Mouse (Mus musculus) induced T-regulatory cell, adult 2 months (primary cell): ENCODE data around the gene Ppfibp1.

ENCODE experiments used
- DNase-seq: peaks from one replicate; pipeline ENCODE4 v3.0.0-alpha.2; 2012; ENCODE audit warnings: low read depth

The Ppfibp1 gene

DNA sequence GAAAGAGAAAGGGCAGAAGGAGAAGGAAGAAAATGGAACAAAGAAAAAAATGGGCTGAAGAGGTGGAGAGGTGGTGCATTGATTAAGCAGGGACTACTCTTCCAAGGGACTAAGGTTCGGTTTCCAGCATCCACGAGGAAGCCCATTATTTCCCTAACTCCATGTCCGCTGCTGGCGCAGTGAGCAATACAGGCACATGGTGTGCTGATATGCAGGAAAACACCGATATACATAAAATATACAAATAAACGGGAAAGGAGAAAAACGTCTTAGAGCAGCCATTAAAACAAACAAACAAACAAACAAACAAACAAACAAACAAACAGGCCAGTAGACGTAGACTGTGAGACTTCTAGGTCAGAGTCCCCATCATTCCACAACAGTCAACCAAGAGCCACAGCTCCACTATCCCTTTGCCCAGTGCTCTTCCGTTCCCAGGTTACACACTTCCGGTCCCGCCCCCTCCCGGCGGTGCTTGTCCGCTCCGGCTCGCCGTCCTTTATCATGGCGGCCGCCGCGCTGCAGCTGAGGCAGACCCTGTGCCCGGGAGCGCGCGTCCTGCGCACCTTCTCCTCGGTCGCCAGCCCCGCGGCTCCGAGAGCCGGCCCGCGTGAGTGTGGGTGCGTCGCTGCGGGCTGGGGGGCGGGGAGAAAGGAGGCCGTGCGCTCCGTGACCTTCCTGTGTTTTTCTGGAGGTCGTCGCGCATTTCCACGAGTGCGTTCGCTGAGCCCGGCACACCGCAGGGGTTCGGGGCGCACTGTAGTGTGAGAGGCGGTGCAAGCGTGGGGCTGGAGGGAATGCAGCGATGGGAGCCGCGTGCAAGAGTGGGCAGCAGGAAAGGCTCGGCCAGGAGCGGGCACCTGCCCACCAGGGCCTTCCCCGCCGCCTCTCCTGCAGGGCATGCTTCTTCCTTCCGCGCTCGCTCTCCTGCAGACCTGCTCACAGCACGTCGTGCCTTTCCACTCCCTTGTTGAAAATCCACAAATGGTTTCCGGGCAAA is 154.3 kb downstream of the Ppfibp1 start, which contains the start of gene Mrps35:
Gene Mrps35, plus strand, starts transcription at position 474 of the 1,000 bp plus-strand sequence.
- peak; percentile 92 for DNase-seq

DNA sequence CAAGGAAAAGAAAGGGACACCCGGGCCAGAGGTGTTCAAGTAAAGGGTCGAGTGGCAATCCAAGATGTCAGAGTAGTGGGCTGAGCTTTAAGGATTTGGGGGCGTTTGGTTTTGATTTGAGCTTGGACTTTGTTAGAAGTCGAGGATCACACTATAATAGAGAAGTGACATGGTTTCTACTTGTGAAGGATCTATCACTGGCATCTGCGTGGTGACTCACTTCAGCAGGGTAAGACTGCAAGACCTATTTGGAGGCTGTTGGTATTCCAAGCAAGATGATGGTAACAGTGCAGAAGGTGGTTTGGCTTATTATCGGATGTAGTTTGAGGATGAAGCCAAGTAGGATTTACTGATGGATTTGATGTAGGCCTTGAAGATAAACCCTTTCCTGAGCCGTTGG is 155.3 kb downstream of the Ppfibp1 start:
- peak; percentile 14 for DNase-seq

- DNase-seq: no peak
These were observed 161.0 kb downstream of the Ppfibp1 start for GRCm38 (mm10) chr6:147049239-147049805.

DNA sequence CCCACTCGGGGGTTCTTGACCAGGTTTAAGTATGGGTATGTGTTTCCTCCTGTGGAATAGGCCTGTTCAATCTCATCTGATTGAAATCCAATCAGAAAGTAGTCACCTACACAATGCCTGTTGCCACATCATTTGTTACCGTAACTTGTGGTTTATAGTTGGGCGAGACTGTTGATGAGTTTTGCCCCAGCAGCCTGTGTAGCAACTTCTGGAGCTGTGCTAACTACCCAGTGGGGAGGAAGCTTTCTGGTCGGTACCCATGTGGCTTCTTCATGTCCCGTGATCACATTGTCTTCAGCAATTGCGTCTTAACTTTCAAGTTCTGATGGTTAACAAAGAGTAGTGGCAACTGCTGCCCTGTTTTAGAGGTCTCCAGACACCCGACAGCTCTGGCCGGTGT is 163.4 kb downstream of the Ppfibp1 start:
- no peak for DNase-seq

DNA sequence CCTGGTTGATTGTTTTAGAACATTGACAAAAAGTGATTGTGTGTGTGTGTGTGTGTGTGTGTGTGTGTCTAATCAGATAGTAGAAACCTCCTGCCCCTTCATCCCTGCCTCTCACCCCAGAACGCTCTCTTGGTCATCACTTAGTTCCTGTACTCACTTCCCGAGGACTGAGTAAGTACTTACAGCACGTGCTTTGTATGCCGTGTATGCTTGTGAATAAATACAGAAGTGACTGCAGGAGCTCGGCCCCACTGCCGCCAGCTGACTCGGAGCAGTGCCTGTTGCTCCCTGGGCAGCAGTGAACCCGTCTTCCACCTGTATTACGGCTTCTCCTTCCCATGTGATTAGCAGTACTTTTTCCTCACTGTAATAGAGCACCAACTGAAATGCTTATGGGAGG is 164.2 kb downstream of the Ppfibp1 start:
- no peak for DNase-seq

DNA sequence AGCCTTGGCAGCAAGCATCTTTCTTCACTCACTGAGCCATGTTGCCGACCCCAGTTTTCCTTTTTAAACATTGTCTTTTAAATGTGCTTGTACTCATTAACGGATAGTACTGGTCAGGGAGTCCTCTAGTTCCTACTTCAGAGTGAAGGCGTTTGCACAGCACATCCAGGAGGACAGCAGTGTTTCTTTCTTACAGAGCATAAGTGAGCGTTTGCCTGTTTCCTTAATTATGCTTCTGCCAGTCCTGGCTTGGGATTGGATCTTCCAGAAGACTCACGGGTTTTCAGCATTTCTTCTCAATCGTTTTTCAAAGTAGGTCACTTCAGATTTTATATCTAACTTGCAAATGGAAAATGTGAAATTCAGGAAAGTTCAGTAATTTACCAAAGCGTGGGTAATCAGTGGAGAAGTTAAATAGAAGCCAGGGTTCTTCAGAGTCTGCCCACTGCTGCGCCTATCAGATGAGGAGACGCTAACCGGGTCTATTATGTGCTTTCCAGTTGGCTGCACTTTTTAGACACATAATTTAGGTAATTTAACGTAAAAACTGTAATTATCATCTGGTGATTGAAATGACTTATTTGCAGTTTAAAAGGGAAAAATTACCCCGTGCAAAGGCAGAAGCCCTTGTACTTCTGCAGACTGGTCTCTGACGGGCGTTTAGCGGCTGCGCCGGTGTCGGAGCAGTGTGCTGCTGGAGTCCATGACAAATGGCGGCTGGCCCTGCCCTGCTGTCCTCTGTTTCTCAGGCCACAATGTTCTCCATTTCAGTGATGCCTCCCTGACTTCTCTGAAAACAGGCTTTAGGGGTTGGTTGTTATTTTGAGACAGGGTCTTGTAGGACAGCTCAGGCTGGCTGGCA is 165.7 kb downstream of the Ppfibp1 start:
- no peak for DNase-seq

DNA sequence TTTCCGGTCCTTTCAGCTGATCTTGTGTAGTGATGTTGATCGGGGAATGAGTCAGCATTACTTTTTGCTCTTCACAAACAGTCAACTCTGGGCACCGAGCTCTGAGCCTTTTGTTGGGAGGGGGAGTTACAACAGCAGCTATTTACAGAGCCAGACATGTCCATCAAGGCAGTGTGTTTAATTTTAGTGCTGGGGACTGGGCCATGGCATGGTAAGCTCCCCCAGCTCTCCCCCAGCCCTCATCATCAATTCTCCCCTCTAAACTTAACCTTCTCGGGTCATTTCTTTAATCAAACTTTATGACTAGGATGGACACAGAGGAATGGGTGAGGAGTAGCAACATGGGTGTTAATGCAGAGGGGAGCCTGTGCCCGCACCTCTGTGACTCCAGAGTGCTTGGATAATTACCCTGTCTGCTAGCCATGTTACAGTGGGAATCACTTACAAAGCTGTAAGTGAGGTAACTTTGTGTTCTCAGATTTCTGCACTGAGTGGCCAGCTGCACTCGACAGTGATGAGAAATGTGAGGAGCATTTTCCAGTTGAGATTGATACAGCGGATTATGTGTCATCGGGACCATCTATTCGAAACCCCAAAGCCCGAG is 167.2 kb downstream of the Ppfibp1 start:
- no peak for DNase-seq

GRCm38 (mm10) chr6:147059326-147059725 is 171.0 kb downstream of the Ppfibp1 start:
- no peak for DNase-seq

- no peak for DNase-seq
These were observed 173.3 kb downstream of the Ppfibp1 start for GRCm38 (mm10) chr6:147061630-147062029.

DNA sequence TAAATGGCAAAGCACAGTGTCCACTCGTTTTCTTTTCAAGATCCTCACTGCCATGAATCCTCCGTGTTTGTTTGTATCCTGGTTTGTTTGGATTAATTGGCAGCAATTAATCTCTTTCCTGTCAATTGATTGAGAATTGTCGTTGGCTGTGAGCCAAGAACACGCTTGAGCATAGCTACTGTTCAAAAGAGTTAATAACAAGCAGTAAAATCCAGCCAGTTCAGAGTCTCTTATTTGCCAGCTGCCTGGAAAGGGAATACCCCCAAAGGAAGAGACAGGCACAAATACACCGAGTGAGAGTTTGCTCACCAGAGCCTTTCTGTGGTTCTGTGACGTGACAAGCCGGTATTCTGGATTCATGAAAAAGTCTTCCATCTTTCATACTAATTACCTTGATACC is 173.7 kb downstream of the Ppfibp1 start:
- DNase-seq: no peak

- no peak for DNase-seq
These were observed 174.4 kb downstream of the Ppfibp1 start for GRCm38 (mm10) chr6:147062694-147063093.

DNA sequence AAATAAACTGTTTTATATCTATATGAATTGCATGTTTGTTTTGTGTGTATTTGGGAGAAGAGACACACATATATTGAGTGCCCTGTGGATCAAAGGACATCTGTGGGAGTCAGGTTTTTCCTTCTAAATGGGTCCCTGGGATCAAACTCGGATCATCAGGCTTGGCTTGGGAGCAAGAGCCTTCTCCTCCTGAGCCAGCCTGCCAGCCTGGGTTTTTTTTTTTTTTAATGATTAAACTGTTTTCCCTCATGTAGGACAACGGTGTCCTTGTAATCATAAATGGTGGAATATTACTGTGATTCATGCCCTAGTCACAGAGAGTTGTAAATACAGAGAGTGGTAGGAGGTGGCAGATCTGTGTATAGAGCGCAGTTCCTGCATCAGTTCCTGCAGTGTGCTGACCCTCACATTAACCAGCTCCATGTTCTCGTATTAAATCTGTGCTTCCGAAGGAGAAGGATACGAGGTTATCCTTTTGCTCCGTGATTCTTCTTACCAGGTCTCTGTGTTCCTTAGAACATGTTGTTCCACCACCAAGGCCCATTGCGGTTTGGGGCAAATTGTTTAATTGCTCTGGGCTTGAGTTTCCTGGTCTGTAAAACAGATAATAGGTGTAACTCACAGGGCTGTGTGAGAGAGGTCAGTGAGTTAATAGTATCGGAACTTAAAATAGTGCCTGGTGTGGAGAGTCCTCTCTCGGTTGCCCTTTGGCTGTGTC is 176.1 kb downstream of the Ppfibp1 start:
- DNase-seq: no peak

GRCm38 (mm10) chr6:147064944-147065261 is 176.6 kb downstream of the Ppfibp1 start:
- no peak for DNase-seq

DNA sequence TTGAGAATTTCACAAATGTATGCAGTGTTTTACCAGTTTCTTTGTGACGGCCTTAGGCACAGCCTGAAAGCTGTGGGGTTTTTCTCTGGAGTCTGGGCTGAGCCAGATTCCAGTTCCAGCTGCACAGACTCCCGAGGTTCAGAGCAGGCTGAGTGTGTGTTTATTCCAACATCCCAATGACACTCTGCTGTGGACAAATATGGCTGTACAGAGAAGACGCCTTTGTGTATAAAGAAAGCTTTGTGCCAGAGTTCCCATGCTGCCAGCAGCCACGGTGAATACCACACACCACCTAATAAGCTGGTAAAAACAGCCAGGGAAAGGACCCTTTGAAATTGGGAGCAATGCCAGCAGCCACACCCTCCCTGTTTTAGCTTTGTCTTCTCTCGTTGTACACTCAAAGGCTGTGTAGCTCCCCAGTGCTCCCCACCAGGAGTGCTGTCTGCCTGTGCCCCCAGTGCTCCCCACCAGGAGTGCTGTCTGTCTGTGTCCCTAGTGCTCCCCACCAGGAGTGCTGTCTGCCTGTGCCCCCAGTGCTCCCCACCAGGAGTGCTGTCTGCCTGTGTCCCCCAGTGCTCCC is 187.6 kb downstream of the Ppfibp1 start:
- no peak for DNase-seq

DNA sequence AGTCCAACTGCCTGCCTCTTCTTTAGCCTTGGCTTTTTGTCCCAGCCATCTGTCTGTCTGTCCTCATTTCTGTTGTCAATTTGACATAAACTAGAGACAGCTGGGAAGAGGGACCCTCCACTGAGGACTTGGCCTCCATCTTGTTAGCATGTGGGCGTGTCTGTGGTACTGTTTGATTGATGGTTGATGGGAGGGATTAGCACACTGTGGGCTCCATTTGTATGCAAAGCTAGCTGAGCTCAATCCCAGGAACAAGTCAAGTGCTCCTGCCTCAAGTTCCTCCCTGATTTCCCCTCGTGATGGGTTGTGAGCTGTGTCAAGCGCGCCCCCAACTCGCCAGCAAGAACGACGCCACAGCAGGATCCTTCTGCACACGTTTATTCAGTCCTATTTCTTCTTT is 188.6 kb downstream of the Ppfibp1 start:
- DNase-seq: no peak

- DNase-seq: no peak
These were observed 191.6 kb downstream of the Ppfibp1 start for GRCm38 (mm10) chr6:147079919-147080318.
